Mouse (Mus musculus) mouse trophoblast stem cell (cell line): Measurements from ENCODE around the gene Ak2.

Experiments
- in situ Hi-C, 2 experiments: fragments of 300-500 bp; cut with MseI, MboI; formaldehyde crosslinking; loops; 2 replicates in 1 of 2; 3 replicates in 1 of 2; pipeline ENCODE4 v1.15.1; 2025

Gene Ak2

DNA sequence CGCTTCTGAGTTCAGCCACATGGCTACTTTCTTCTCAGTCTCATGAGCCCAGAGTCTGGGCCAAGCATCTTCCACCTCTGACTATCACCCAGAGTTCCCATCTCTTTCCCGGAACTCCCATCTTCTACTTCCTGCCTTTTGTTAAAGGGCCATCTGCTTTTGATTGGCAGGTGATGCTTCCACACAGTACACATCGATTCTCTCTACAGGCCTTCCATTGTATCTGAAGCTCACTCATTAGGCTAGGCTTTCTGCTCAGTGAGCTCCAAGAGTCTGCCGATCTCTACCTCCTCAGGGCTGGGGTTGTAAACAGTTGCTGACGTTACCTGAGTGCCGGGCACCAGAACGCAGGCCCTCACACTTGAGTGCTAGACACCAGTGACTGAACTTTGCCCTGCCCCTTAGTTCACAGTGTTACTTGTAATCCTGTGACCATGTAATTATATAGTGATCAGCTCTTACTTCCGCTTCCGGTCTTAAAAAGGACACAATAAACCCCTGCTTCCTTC, at the start of gene Ak2:
Gene Ak2 (plus strand): TSS at position 459 of the 509 bp plus-strand sequence.
- in situ Hi-C loops = no loop called here

DNA sequence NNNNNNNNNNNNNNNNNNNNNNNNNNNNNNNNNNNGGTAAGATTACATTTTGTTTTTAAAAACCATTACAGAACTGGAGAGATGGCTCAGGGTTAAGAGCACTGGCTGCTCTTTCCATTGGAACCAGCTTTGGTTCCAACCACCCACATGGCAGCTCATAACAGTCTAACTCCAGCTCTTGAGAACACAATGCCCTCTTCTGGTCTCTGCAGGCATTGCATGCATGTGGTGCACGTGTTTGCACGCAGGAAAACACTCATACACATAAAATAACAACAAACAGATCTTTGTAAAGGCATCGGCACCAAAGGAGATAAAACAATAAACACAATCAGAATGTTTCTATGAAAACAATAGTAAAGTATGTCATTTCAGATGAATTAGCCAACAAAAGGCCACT, 49.4 kb upstream of the Ak2 start:
- in situ Hi-C loops = no loop called here

DNA sequence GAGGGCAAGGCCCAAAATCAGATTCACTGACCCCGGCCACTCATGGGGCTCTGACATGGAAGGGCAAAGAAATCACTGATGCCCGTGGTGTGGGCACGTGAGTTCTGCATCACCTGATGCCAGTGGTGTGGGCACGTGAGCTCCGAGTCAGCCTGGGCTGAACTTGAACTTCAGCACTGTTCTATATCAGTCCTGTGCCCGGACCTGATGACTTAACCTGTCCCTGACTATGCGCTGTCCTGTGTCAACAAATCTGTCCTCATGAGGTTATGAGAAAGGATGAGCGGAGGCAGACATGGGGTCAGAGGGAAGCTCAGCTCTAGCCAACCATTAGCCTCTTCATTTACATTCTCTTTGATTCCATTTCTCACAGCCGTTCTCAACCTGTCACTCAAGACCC, 45.0 kb upstream of the Ak2 start:
- in situ Hi-C loops = no loop called here

DNA sequence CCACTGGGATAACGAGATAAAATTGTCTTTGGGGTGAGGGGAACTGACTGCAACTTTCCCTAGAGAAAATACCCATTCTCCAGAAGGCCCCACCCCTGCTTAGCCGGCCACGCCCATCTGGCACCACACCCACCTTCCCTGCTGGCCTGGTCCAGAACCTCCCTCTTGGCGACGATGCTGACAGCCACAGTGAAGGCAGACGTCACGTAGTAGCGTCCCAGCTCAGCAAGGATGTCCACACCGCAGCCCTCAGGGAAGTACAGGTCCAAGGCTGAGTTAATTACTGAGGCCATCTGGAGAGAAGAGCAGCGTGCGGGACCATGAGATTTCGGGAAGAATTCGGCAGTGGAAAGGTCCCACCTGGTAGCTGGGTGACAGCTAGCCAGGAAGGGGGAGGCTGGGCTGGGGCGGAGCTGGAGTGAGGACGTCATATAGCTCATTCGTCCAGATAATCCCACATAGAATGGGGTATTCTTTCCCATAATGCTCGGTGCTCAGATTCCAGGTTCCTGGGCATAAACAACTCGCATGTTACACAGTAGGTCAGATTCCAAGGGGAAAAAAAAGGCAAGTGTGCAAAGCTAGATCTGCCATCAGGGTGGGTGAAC, 44.3 kb upstream of the Ak2 start:
- in situ Hi-C loops = no loop called here

DNA sequence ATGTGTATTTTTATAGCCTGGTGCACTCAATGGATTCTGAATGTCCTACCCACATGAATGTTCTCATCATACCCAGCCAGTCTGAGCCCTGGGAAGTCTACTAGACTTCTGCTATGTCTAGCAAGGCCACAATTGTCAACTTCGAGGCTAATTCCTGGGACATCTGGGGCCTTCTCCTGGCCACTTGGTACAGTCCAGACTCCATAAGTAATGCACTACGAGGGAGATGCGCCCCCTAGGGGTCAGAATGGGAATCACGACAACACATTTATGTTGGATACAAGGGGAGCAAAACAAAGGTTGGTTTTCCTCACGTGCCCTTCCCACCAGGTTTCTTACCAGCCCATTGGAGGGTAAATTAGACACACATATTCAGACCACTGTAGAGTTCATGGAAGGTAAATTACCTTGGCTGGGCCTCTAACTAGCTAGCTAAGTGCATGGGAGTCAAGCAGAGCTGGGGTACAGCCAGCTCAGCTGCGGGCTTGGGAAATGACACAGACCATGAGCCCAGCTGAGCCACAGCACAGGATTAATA, 43.6 kb upstream of the Ak2 start:
- in situ Hi-C loops = no loop called here

DNA sequence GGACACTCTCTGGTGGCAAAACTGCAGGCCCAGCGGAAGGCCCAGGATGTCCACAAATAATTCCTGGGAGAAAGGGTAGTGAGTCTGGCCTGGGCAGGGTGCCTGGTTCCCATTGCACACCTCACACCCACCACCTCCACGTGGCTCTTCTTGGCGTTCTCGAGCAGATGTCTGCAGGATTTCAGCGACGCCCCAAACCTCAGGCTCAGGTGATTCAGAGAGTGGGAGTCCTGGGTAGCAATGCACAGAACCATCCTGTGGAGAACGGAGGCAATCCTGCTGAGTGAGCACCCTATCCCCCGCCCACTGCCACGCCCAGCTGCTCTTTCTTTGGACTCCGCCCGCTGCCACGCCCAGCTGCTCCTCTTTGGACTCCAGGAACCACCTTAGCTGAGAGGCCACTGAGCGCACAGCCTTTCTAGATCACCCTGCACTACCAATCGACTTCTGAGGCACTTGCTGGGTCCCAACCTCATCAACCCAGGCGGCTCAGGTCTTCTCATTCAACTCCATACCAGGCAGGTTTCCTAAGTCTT, 42.2 kb upstream of the Ak2 start:
- in situ Hi-C loops = no loop called here

DNA sequence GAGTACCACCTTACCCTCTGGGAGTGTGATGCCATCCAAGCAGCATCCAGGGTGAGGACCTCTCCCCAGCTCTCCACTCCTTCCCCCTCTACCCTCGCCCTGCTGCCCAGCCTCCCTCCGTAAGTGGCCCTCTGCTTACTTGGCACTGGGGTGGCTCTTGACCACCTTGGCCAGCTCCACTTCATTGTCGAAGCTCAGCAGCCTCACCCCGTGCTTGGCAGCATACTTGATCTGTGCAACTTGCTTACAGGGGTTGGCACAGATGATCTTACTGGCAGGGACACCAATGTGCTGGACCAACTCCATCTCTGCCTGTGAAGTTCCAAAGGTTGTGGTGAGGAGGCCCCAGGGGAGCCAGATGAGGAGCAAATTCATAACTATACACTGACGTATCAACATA, 41.3 kb upstream of the Ak2 start:
- in situ Hi-C loops = no loop called here

DNA sequence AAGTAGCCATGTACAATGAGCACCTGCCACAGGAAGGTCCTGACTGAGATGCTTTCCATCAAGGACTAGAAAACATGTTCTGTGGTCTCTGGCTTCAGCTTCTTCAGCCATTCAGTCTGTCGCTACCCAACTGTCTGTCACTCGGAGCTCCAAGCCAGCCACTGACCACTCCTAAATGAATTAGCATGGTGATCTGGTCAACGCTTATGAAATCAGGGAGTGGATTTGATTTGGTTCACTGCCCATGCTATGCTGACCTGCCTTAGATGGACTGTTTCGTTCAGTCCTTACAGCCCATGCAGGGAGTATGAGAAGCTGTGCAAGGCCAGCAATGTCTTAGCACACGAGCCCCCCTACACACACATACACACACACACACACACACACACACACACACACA, 37.9 kb upstream of the Ak2 start:
- in situ Hi-C loops = no loop called here

DNA sequence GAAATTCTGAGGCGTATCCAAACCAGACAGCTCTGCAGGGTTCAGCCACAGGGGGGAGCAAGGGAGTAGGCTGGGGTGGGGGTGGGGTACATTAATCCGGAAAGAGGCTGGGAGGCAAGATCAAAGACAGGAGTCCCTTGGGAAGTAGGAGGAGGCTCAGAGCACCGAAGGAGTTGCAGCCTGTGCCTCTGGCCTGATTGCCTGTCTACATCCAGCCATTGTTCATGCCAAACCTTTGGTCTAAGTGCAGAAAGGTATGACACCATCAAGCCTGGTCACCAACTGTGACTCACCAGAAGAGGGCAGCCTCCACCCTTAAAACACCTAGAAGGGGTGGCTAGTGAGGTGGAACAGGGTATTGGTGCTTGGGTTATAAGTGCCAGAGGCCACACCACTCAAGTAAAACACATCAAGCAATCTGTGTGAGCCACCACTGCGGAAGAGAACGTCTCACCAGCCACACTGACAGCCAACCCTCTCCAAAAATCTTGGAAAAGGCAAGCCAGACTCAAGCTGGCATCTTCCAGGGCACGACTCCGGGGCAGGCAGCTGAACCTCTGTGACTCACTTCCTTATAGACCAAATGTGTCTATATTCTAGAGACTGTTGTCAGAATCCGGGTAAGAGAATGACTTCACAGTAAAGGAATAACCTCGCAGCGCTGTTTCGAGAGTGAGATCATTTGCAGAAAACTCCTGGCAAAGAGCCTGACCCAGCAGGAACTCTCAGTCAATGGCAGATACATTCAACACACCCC, 34.4 kb upstream of the Ak2 start:
- in situ Hi-C loops = no loop called here

DNA sequence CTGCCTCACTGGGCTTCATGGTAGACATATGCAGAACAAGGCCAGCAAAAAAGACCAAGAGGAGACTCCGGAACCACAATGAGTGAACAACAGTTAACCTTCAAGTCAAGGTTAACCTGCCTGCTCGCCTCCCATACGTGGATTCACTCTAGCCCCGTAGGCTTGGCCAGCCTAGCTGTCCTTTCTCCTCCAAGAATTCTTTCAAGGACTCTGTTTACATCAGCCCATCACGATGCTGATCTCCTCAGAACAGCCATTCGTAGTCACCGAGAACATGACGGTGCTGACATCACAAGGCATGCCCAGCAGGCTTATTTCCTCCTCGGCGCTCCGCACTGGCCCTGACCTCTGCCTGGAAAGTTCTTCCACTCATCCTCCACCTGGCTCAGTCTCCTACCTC, 33.6 kb upstream of the Ak2 start:
- in situ Hi-C loops = no loop called here

DNA sequence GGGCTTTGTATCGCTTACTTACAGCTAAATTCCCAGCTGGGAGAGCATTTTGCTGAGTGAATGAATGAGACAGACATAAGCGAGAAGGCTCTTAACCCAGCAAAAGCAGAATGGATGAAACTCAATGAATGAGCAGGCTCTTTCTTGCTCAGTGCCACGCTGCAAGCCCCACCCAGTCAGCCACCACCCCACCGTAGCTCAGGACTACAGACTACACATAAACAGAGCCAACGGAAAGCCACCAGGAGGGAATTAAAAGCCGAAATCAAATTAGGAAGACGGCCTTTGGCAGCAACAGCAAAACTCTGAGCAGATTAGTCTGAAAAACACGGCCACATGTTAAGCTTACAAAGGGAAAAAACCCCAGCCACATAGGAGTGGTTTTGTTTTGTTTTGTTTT, 32.9 kb upstream of the Ak2 start:
- in situ Hi-C loops = no loop called here

DNA sequence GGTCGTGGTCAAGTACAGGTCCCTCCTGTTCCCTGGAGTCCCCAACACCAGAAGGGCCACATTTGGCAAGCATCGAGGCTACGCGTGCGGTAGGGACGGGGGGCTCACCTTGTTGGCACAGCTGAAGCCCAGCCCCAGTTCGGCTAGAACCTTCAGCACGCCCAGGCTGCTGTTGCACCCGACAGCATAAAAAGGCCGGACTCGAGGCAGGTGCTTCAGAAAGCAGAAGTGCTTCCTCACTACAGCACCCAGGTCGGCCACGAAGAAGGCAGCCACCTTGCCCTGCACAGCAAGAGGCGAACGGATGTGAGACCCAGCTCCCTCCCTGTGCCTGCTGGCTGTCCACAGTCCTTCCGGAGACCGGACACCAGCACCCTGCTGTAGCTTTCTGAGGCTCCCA, 32.1 kb upstream of the Ak2 start:
- in situ Hi-C loops = loop anchor here in 1 of 2 experiments (5.0 kb wide), 1 partner anchor 123 kb away; no protein-coding TSS in a partner anchor

DNA sequence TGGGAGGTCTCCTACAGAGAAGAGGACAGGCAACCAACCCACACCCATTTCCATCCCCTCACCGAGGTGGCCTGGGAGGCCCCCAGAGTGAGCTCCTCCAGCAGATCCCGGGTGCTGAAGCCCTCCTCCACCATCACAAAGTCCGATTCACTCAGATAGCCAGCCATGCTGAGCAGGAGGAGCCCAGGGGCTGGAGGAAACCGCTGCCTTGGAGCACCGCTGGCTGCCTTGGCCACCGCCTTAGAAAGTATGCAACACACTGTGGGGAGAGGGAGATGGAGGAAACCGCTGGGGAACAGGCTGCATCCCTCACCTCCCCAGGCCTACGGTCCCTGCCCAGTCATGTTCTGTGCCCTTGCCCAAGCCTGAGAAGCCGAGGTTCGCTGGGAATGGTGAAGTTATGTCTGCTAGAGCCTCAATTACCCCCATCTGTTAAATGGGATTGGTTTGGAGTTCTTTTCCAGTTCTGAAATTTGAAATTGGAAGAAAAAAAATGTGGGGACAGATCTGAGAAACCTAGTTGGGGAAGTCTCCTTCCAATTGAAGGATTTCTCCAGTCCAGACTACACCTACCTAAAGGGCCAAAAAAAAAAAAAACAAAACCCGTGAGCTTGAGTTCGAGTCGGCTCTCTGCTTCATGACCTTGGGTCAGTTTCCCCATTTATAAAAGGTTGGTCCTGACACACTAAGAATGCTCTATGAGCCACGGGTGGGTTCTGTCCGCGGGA, 30.3 kb upstream of the Ak2 start:
- in situ Hi-C loops = loop anchor here in 1 of 2 experiments (5.0 kb wide), 1 partner anchor 121 kb away; no protein-coding TSS in a partner anchor

DNA sequence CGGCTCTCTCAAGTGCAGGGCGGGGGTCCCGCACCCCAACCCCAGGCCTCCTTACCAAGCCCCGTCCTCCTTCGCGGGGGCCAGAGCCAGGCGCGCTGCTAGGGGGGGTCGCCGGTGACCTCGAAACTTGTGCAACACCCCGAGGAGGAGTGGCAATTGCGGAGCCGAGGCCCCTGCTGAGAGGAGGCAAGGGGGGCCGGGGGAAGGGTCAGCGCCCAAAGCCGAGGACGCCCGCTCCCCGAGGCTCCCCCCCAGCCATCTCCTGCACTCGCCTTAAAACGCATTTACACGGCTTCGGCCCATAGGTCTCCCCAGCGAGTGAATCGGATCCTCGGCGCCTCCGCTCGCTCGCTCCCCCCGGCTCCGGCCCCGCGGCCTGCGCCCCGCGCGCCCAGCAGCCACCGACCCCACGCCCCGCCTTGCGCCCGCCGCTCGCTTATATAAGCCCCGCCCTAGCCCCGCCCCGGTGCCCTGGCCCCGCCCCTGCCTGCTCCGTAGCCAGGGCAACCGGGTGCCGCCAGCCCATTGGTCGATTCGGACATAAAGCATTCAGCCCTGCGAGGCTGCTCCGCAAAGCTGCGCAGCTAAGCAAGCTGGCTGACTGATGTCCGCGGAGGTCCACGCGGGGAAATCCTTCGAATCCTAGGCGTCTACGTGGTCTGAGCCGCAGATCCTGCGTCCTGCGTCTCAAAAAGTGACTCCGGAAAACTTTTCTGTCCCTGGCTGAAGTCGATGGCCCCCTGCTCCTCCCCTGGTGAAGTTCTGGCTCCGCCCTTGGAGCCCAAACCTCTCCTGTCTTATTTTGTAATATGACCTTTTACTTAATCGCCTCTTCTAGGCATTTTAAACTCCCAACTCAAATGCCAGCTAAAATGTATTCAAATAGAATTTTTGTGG, 29.5 kb upstream of the Ak2 start, which contains the start of gene Azin2:
Gene Azin2 (minus strand): TSS at position 414 of the 897 bp plus-strand sequence.
- in situ Hi-C loops = loop anchor here in 1 of 2 experiments (5.0 kb wide), 1 partner anchor 120 kb away; no protein-coding TSS in a partner anchor

DNA sequence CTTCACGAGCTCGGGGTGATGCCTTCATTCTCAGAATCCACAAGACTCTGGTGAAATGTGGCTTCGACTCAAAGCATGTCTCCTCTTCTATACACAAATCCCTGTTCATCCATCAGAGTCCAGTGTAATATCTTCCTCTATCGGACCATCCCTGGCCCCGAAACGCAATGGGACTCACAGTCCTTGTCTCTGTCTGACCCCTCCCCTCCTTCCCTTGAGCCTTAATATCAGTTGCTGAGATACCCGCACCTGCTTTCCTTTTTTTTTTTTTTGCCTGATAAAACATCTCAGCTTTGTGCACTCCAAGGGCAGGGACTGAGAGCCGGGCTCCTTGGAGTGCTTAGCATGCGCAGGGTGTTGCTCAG, 28.9 kb upstream of the Ak2 start:
- in situ Hi-C loops = loop anchor here in 1 of 2 experiments (5.0 kb wide), 1 partner anchor 119 kb away; no protein-coding TSS in a partner anchor

DNA sequence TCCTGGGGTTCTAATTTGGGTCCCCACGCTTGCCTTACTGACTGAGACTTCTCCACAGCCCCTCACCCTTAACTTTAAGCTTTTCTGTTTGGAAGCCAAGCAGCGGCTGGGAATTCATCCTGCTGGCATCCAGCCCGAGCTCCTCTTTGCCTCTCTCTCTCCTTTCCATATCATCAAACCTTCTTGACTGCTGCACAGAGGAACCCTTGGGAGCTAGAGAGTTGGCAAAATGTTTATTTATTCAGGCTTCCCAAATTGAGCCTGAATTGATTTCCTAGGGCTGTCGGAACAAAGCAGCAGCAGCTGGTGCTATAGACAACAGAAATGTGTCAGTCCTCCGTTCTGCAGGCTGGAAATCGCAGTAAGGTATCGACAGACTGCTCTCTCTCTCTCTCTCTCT, 25.0 kb upstream of the Ak2 start:
- in situ Hi-C loops = no loop called here

DNA sequence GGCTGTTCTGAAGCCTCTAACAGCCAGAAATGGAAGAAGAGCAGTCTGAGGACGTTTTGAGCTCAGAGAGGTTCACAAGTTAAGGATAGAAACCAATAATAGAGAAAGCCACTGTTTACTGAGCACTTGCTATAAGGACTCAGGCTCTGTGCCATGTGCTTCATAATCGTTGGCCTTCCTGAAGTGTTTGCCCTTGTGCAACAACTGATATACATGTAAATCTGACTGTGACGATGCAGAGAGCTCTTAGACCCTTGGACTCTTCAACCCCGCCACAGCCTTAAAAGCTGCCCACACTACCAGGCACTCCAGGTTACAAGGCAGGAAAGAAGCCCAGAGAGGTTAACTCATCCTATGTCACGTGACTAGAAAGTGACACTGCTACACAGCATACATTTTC, 22.7 kb upstream of the Ak2 start:
- in situ Hi-C loops = no loop called here

DNA sequence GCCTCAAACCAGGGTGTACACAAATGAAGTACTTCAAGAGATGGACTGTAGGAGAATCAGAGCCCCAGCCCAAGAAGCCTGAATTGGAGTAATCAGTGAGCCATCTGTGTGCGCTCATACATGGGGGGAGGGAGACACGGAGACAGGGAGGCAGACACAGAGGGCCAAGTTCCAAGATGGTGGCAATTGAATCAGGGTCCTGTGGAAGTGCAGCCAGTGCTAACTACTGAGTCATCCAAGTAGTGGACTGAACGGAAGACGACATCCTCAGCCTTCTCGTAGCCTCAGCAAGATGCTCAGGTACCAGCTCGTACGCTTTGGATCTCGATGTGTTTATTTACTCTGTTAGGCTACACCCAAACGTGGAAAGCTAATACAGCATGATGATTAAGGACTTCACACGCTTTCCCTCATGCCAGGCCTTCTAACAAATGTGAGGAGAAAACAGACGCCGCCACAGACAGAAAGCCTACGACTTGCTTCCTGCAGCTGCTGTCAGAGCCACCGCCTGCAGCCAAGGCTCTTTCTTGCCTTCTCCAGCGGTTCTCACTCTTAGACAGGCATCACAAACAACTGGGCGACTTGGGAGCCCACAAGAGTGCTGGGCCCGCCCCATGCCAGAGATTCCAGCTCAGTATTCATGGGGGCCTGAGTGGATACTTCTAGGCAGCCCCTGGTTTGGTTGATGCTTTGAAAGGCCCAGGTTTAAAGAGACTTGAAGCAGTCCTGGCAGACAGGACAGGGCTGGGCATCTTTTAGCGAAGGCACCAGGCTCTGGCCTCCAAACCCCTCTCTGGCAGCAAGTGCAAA, 21.9 kb upstream of the Ak2 start:
- in situ Hi-C loops = loop anchor here in 1 of 2 experiments (5.0 kb wide), 1 partner anchor 117 kb away; no protein-coding TSS in a partner anchor

DNA sequence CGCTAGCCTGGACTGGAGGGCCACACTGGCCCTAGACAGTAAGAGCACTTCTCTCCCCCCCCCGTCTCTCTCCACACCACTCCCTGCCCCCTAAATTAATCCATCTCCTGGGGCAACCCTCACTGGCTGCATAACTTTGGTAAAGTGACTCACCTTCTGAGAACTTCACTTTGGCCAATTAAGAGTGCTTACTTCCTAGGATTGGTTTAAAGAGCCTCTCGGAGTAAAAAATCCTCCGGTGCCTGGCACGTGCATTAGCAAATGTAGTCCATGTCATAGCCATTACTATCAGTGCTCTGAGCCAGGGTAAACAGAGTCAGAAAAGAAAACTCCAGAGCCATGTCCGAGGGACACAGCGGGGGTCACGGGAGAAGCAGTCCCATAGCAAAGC, 21.3 kb upstream of the Ak2 start:
- in situ Hi-C loops = loop anchor here in 1 of 2 experiments (5.0 kb wide), 1 partner anchor 117 kb away; no protein-coding TSS in a partner anchor
